Mouse (Mus musculus) ES-E14 (cell line): ENCODE measurements around the gene Akr1c18. TPM values are rescaled to one million over a fixed set of nuclear protein-coding genes. Genes with fewer than 3 reads are reported as not detected.

Source experiments
- DNase-seq: peaks from one replicate; pipeline ENCODE4 v3.0.0-alpha.2; 2013; ENCODE audit warnings: low read depth, low spot score
- H3K27ac ChIP-seq: 2 replicates; pipeline ENCODE4 v1.5.1; 2012; ENCODE audit warnings: low read depth, mild to moderate bottlenecking, low read length, moderate library complexity, mixed read lengths; ENCODE audit not compliant: poor library complexity, insufficient read depth, severe bottlenecking
- H3K36me3 ChIP-seq: 2 replicates; pipeline ENCODE4 v1.6.1; 2012; ENCODE audit warnings: mild to moderate bottlenecking, low read length, moderate library complexity, mixed read lengths; ENCODE audit not compliant: control insufficient read depth, poor library complexity, insufficient read depth, severe bottlenecking
- H3K4me1 ChIP-seq, 2 experiments: fragments of 150-350 bp in 1 of 2; sonication (generic) in 1 of 2; 2 replicates each; pipeline ENCODE4 v1.6.1; 2012; ENCODE audit warnings: low read length in 2 of 2, mild to moderate bottlenecking in 1 of 2, mixed read lengths in 1 of 2; ENCODE audit not compliant: control insufficient read depth in 2 of 2, insufficient read depth in 2 of 2, poor library complexity in 1 of 2
- H3K4me3 ChIP-seq, 2 experiments: fragments of 150-350 bp in 1 of 2; sonication (generic) in 1 of 2; 2 replicates each; pipeline ENCODE4 v1.5.1; 2012; ENCODE audit warnings: low read length in 2 of 2, low read depth in 1 of 2, mild to moderate bottlenecking in 1 of 2, mixed read lengths in 1 of 2; ENCODE audit not compliant: insufficient read depth in 1 of 2, poor library complexity in 1 of 2, severe bottlenecking in 1 of 2
- H3K9ac ChIP-seq: 2 replicates; pipeline ENCODE4 v1.6.1; 2012; ENCODE audit warnings: low read depth, mild to moderate bottlenecking, low read length, mixed read lengths; ENCODE audit not compliant: poor library complexity, insufficient read depth, severe bottlenecking
- H3K9me3 ChIP-seq: fragments of 150-350 bp; sonication (generic); 2 replicates; pipeline ENCODE4 v1.6.1; 2012; ENCODE audit warnings: low read depth, mild to moderate bottlenecking, low read length; ENCODE audit not compliant: control insufficient read depth, insufficient read depth
- CHD2 ChIP-seq: IDR thresholded peaks from 2 replicates; pipeline ENCODE4 v1.6.1; 2014; ENCODE audit warnings: mild to moderate bottlenecking, low read depth, low read length, inconsistent platforms
- HCFC1 ChIP-seq: IDR thresholded peaks from 2 replicates; pipeline ENCODE4 v1.6.1; 2012; ENCODE audit warnings: low read length, inconsistent platforms, borderline replicate concordance; ENCODE audit not compliant: insufficient read depth
- MAFK ChIP-seq: IDR thresholded peaks from 2 replicates; pipeline ENCODE4 v1.6.1; 2014; ENCODE audit warnings: mild to moderate bottlenecking, low read depth, low read length, inconsistent platforms; ENCODE audit not compliant: insufficient read depth
- ZC3H11A ChIP-seq: IDR thresholded peaks from 2 replicates; pipeline ENCODE4 v1.6.1; 2012; ENCODE audit warnings: low read depth, mild to moderate bottlenecking, inconsistent platforms, low read length, borderline replicate concordance
- ZNF384 ChIP-seq: IDR thresholded peaks from 2 replicates; pipeline ENCODE4 v1.6.1; 2012; ENCODE audit warnings: low read depth, low read length, inconsistent platforms
- in situ Hi-C, 2 experiments: fragments of 600-800 bp; cut with MboI; formaldehyde crosslinking; loops; one replicate each; pipeline ENCODE4 v1.15.1; 2025; ENCODE audit warnings: low sequenced_read_pairs in 2 of 2, inconsistent platforms in 1 of 2; ENCODE audit not compliant: unreplicated experiment in 2 of 2
- total RNA-seq: library from RNA; depleted of rRNA; stranded (reverse); fragments of 300-350 nt; gene quantifications from 2 replicates; pipeline ENCODE4 v1.2.3, GENCODE M21; 2012; rRNA removed

The Akr1c18 gene
- total RNA-seq, 1 experiment = 1.1 TPM

DNA sequence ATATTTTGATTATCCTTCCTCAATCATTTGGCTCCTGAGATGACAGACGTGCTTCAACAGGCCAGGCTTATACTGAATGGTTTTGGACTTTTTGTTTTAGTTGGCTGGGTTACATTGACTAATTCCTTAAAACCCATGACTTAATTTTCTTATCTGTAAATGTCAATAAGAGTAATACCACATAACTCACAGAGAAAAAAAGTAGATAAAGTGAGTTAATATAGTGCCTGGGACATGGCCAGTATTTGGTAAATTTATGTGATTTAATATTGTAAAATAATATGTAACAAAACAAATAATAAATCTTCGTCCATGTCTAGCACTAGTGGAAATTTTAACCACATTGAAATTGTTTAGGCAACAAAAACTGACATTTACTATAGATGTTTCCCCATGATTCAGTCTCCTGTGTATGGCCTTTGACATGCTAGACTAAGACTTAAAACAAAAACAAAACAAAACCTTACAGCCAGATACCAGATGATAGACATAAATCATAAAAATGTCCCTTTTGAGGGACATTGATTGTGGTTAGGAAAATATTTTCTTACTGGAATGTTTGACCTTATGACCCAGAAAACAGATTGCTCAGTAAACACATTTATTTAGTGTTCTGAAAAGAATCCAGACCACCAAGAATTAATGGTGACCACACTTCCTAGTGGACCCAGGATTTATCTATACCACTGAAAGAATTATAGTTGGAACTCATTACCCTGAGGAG lies 31.1 kb downstream of the Akr1c18 start:
- DNase-seq = no peak
- H3K27ac ChIP-seq = no peak overlapping the region
- H3K9ac ChIP-seq = no peak overlapping the region
- H3K9me3 ChIP-seq = no peaks in the 10 kb centered on the region
- in situ Hi-C loops = no loop called here
- no peaks in the 10 kb centered on the region for H3K4me1 ChIP-seq
- TF ChIP-seq ZNF384 (no peak), CHD2 (no peak), MAFK (no peak), ZC3H11A (no peak), HCFC1 (no peak)
- no peaks in the 10 kb centered on the region for H3K36me3 ChIP-seq
- H3K4me3 ChIP-seq = no peak overlapping the region

DNA sequence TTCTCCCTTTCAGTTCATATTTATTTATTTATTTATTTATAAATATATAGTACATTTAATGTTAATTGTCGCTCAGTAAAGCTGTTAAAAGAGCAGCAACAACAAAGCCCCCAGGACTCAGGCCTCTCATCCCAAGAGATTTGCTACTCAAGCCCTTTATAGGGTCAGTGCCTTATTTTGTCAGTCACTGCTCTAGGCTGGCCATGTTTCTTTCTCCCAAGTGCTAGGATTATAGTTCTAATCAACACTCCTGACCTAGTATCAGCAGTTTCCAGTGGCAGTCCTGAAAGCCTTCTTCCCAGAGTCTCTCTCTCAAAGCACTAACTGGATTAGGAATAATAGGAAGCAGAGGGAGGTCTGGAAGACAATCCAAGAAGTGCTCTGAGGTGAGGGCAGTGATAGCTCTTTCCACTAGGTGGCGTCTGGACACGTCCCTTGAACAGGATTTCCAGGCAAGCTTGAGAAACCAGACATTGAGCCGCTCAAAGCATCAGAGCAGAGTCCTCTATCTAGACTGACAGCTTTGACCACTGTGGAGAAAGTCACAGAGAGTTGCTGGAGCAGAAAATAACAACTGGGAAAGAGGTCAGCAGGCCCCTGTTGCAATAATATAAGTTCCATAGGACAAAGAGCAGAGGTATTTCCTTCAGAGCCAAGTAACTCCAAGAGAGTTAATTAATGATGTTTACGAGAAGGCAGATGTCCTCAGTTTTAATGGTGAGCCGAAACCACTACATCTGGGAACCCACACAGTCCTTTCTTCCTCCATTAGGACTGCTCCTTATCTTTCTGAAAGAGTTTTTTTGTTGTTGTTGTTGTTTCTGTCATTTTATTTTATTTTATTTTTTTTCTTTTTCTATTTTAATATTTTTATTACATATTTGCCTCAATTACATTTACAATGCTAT lies 39.9 kb downstream of the Akr1c18 start:
- H3K4me1 ChIP-seq = no peaks in the 10 kb centered on the region
- no peak overlapping the region for H3K9ac ChIP-seq
- H3K4me3 ChIP-seq = no peak overlapping the region
- H3K27ac ChIP-seq = no peak overlapping the region
- no peaks in the 10 kb centered on the region for H3K9me3 ChIP-seq
- TF ChIP-seq ZC3H11A (peak; percentile 94), CHD2 (no peak), ZNF384 (no peak)
- H3K36me3 ChIP-seq = no peaks in the 10 kb centered on the region
- in situ Hi-C loops = no loop called here
- DNase-seq = peak; percentile 60

DNA sequence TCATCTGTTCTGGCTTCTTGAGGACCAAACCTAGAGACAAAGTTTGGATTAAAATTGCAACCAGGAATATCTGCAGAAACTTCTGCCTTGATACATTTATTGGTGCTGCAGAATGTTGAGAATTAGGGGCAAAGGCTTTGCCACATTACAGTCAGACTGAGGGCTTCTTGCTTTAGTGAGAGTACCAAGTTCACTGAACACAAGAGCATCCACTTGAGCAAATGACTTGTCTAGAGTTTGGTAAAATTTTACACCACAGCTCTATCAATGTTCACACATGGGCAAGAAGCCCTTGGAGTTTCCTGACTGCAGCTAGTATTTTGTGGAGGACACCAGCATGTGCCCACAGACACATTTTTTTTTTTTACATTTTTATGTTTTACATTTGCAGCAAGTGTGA lies 47.7 kb downstream of the Akr1c18 start:
- in situ Hi-C loops = no loop called here

GRCm38 (mm10) chr13:4101691-4102090 lies 48.8 kb downstream of the Akr1c18 start:
- TF ChIP-seq CHD2 (no peak), HCFC1 (no peak), MAFK (no peak), ZNF384 (no peak), ZC3H11A (no peak)
- Histone ChIP-seq H3K9ac (no peak overlapping the region), H3K27ac (no peak overlapping the region), H3K9me3 (no peaks in the 10 kb centered on the region), H3K36me3 (no peaks in the 10 kb centered on the region), H3K4me1 (no peaks in the 10 kb centered on the region), H3K4me3 (no peak overlapping the region)
- DNase-seq = no peak
- in situ Hi-C loops = no loop called here

More for the DNA sequence above, 47.7 kb downstream of the Akr1c18 start:
- H3K36me3 ChIP-seq = no peaks in the 10 kb centered on the region
- TF ChIP-seq CHD2 = no peak
- no peak for TF ChIP-seq MAFK
- TF ChIP-seq ZNF384 = no peak
- no peak for TF ChIP-seq ZC3H11A
- TF ChIP-seq HCFC1 = no peak
- H3K9me3 ChIP-seq = no peaks in the 10 kb centered on the region
- H3K4me1 ChIP-seq = no peaks in the 10 kb centered on the region
- H3K9ac ChIP-seq = no peak overlapping the region
- H3K27ac ChIP-seq = no peak overlapping the region
- no peak for DNase-seq
- H3K4me3 ChIP-seq = no peak overlapping the region

Other genes with a start within 250 kb of the Akr1c18 start
- 17.4 and 21.1 TPM in 2 replicates for gene Net1, start 232.4 kb downstream of the Akr1c18 start, total RNA-seq
- not detected in 2 replicates for gene Tubal3, start 232.4 kb downstream of the Akr1c18 start, total RNA-seq
- gene Ucn3, start 205.3 kb downstream of the Akr1c18 start, total RNA-seq = not detected in 2 replicates
- 0.40 TPM in 1 of 2 replicates, not detected in the other for gene Akr1c14, start 101.6 kb downstream of the Akr1c18 start, total RNA-seq
- gene Akr1c13, start 40.5 kb upstream of the Akr1c18 start, total RNA-seq = 0.74 and 2.2 TPM in 2 replicates
- 0.11 TPM in 1 of 2 replicates, not detected in the other for gene Akr1c19, start 78.0 kb upstream of the Akr1c18 start, total RNA-seq
- gene Akr1c12, start 128.8 kb upstream of the Akr1c18 start, total RNA-seq = 0.76 TPM in 1 of 2 replicates, not detected in the other